Mouse (Mus musculus): Measurements from ENCODE around the gene Inf2. TPM values are rescaled to one million over a fixed set of nuclear protein-coding genes. Genes with fewer than 3 reads are reported as not detected.
A peak's percentile ranks its signal among the peaks of the same experiment; 100 is the strongest.

The Inf2 gene
- polyA plus RNA-seq, 1 experiment, result 118 TPM

GRCm38 (mm10) chr12:112543941-112544340 is 44.6 kb upstream of the Inf2 start:
- no peaks in the 10 kb centered on the region for H3K36me3 ChIP-seq (ENCODE audit: control insufficient read depth, insufficient read depth)
- TF ChIP-seq CEBPB (IDR thresholded peaks at IDR 0.05; ENCODE audit: low read depth), result no peak
- TF ChIP-seq USF1 (IDR thresholded peaks at IDR 0.05; ENCODE audit: low read depth), result no peak
- no peak for TF ChIP-seq MYOG (IDR thresholded peaks at IDR 0.05; ENCODE audit: control insufficient read depth, extremely low read depth, insufficient read length)
- TF ChIP-seq MAX (IDR thresholded peaks at IDR 0.05), result no peak
- TF ChIP-seq MYOD1 (IDR thresholded peaks at IDR 0.05; ENCODE audit: control insufficient read depth, insufficient read length, low read depth), result no peak
- TF ChIP-seq FOSL1 (IDR thresholded peaks at IDR 0.05; ENCODE audit: insufficient read depth, low read length, poor library complexity, severe bottlenecking), result no peak
- TF ChIP-seq CTCF (IDR thresholded peaks at IDR 0.05; ENCODE audit: control insufficient read depth, insufficient read depth, insufficient read length), result no peak

GRCm38 (mm10) chr12:112544946-112545701 is 43.5 kb upstream of the Inf2 start:
- Histone ChIP-seq H3ac (ENCODE audit: control insufficient read depth, insufficient read length, low read depth) (no peak overlapping the region), H3K79me2 (ENCODE audit: control insufficient read depth, insufficient read depth) (no peaks in the 10 kb centered on the region), H3K27me3 (ENCODE audit: control insufficient read depth, insufficient read depth, insufficient read length) (peaks cover 3% of the 10 kb centered on the region), H3K79me3 (ENCODE audit: low read depth) (no peaks in the 10 kb centered on the region), H3K4me3 (ENCODE audit: insufficient read depth, poor library complexity, severe bottlenecking) (no peak overlapping the region), H3K36me3 (ENCODE audit: control insufficient read depth, insufficient read depth) (no peaks in the 10 kb centered on the region)
- TF ChIP-seq CTCF (IDR thresholded peaks at IDR 0.05; ENCODE audit: control insufficient read depth, insufficient read depth, insufficient read length) (no peak), MYOD1 (IDR thresholded peaks at IDR 0.05; ENCODE audit: control insufficient read depth, insufficient read length, low read depth) (no peak), MAX (IDR thresholded peaks at IDR 0.05) (no peak), MYOG (IDR thresholded peaks at IDR 0.05; ENCODE audit: control insufficient read depth, extremely low read depth, insufficient read length) (no peak)

More at GRCm38 (mm10) chr12:112543941-112544340, 44.6 kb upstream of the Inf2 start:
- H3K79me2 ChIP-seq (ENCODE audit: control insufficient read depth, insufficient read depth), result no peaks in the 10 kb centered on the region
- no peak overlapping the region for H3ac ChIP-seq (ENCODE audit: control insufficient read depth, insufficient read length, low read depth)
- H3K4me3 ChIP-seq (ENCODE audit: insufficient read depth, poor library complexity, severe bottlenecking), result no peak overlapping the region
- no peaks in the 10 kb centered on the region for H3K79me3 ChIP-seq (ENCODE audit: low read depth)
- H3K27me3 ChIP-seq (ENCODE audit: control insufficient read depth, insufficient read depth, insufficient read length), result peaks cover 12% of the 10 kb centered on the region

GRCm38 (mm10) chr12:112546110-112546509 is 42.5 kb upstream of the Inf2 start:
- Histone ChIP-seq H3K36me3 (ENCODE audit: control insufficient read depth, insufficient read depth) (no peaks in the 10 kb centered on the region), H3K79me3 (ENCODE audit: low read depth) (no peaks in the 10 kb centered on the region), H3K27me3 (ENCODE audit: control insufficient read depth, insufficient read depth, insufficient read length) (no peaks in the 10 kb centered on the region), H3ac (ENCODE audit: control insufficient read depth, insufficient read length, low read depth) (no peak overlapping the region), H3K4me3 (ENCODE audit: insufficient read depth, poor library complexity, severe bottlenecking) (no peak overlapping the region), H3K79me2 (ENCODE audit: control insufficient read depth, insufficient read depth) (no peaks in the 10 kb centered on the region)
- no peak for TF ChIP-seq USF1 (IDR thresholded peaks at IDR 0.05; ENCODE audit: low read depth)
- no peak for TF ChIP-seq MYOD1 (IDR thresholded peaks at IDR 0.05; ENCODE audit: control insufficient read depth, insufficient read length, low read depth)
- no peak for TF ChIP-seq MAX (IDR thresholded peaks at IDR 0.05)
- TF ChIP-seq FOSL1 (IDR thresholded peaks at IDR 0.05; ENCODE audit: insufficient read depth, low read length, poor library complexity, severe bottlenecking), result no peak
- TF ChIP-seq CEBPB (IDR thresholded peaks at IDR 0.05; ENCODE audit: low read depth), result no peak
- TF ChIP-seq CTCF (IDR thresholded peaks at IDR 0.05; ENCODE audit: control insufficient read depth, insufficient read depth, insufficient read length), result no peak
- TF ChIP-seq MYOG (IDR thresholded peaks at IDR 0.05; ENCODE audit: control insufficient read depth, extremely low read depth, insufficient read length), result no peak

- no peak overlapping the region for H3ac ChIP-seq (ENCODE audit: control insufficient read depth, insufficient read length, low read depth)
- no peaks in the 10 kb centered on the region for H3K36me3 ChIP-seq (ENCODE audit: control insufficient read depth, insufficient read depth)
- H3K79me2 ChIP-seq (ENCODE audit: control insufficient read depth, insufficient read depth), result no peaks in the 10 kb centered on the region
- H3K4me3 ChIP-seq (ENCODE audit: insufficient read depth, poor library complexity, severe bottlenecking), result no peak overlapping the region
- no peaks in the 10 kb centered on the region for H3K27me3 ChIP-seq (ENCODE audit: control insufficient read depth, insufficient read depth, insufficient read length)
- H3K79me3 ChIP-seq (ENCODE audit: low read depth), result no peaks in the 10 kb centered on the region
- TF ChIP-seq CEBPB (IDR thresholded peaks at IDR 0.05; ENCODE audit: low read depth), result no peak
- TF ChIP-seq MYOD1 (IDR thresholded peaks at IDR 0.05; ENCODE audit: control insufficient read depth, insufficient read length, low read depth), result no peak
- TF ChIP-seq FOSL1 (IDR thresholded peaks at IDR 0.05; ENCODE audit: insufficient read depth, low read length, poor library complexity, severe bottlenecking), result no peak
- TF ChIP-seq MYOG (IDR thresholded peaks at IDR 0.05; ENCODE audit: control insufficient read depth, extremely low read depth, insufficient read length), result no peak
- TF ChIP-seq CTCF (IDR thresholded peaks at IDR 0.05; ENCODE audit: control insufficient read depth, insufficient read depth, insufficient read length), result no peak
- TF ChIP-seq USF1 (IDR thresholded peaks at IDR 0.05; ENCODE audit: low read depth), result no peak
- no peak for TF ChIP-seq MAX (IDR thresholded peaks at IDR 0.05)
Observed at GRCm38 (mm10) chr12:112549287-112549686, 39.3 kb upstream of the Inf2 start.

- Histone ChIP-seq H3K27me3 (ENCODE audit: control insufficient read depth, insufficient read depth, insufficient read length) (no peaks in the 10 kb centered on the region), H3K79me3 (ENCODE audit: low read depth) (no peaks in the 10 kb centered on the region), H3K4me3 (ENCODE audit: insufficient read depth, poor library complexity, severe bottlenecking) (no peak overlapping the region), H3K79me2 (ENCODE audit: control insufficient read depth, insufficient read depth) (no peaks in the 10 kb centered on the region), H3K36me3 (ENCODE audit: control insufficient read depth, insufficient read depth) (no peaks in the 10 kb centered on the region), H3ac (ENCODE audit: control insufficient read depth, insufficient read length, low read depth) (no peak overlapping the region)
- TF ChIP-seq CEBPB (IDR thresholded peaks at IDR 0.05; ENCODE audit: low read depth) (no peak), CTCF (IDR thresholded peaks at IDR 0.05; ENCODE audit: control insufficient read depth, insufficient read depth, insufficient read length) (peak; percentile 99)
Observed at GRCm38 (mm10) chr12:112551861-112552375, 36.7 kb upstream of the Inf2 start.

- TF ChIP-seq CEBPB (IDR thresholded peaks at IDR 0.05; ENCODE audit: low read depth) (no peak), FOSL1 (IDR thresholded peaks at IDR 0.05; ENCODE audit: insufficient read depth, low read length, poor library complexity, severe bottlenecking) (no peak), MYOD1 (IDR thresholded peaks at IDR 0.05; ENCODE audit: control insufficient read depth, insufficient read length, low read depth) (no peak), MYOG (IDR thresholded peaks at IDR 0.05; ENCODE audit: control insufficient read depth, extremely low read depth, insufficient read length) (no peak), MAX (IDR thresholded peaks at IDR 0.05) (no peak), CTCF (IDR thresholded peaks at IDR 0.05; ENCODE audit: control insufficient read depth, insufficient read depth, insufficient read length) (no peak), USF1 (IDR thresholded peaks at IDR 0.05; ENCODE audit: low read depth) (no peak)
- Histone ChIP-seq H3ac (ENCODE audit: control insufficient read depth, insufficient read length, low read depth) (no peak overlapping the region), H3K79me2 (ENCODE audit: control insufficient read depth, insufficient read depth) (no peaks in the 10 kb centered on the region), H3K36me3 (ENCODE audit: control insufficient read depth, insufficient read depth) (no peaks in the 10 kb centered on the region), H3K79me3 (ENCODE audit: low read depth) (no peaks in the 10 kb centered on the region), H3K27me3 (ENCODE audit: control insufficient read depth, insufficient read depth, insufficient read length) (no peaks in the 10 kb centered on the region), H3K4me3 (ENCODE audit: insufficient read depth, poor library complexity, severe bottlenecking) (no peak overlapping the region)
Observed at GRCm38 (mm10) chr12:112552520-112552919, 36.1 kb upstream of the Inf2 start.
